Mouse (Mus musculus): ENCODE data around the gene Phykpl. TPM values are rescaled to one million over a fixed set of nuclear protein-coding genes. Genes with fewer than 3 reads are reported as not detected.
A peak's percentile ranks its signal among the peaks of the same experiment; 100 is the strongest.
"Not testable (repeated sequence)": the region's sequence is repeated elsewhere in the genome, so short reads cannot be mapped to it uniquely, and the experiment has no call there.

Phykpl gene
- polyA plus RNA-seq, 1 experiment from 2014 or later = 22.2 TPM

GRCm38 (mm10) chr11:51606447-51607095 lies 22.0 kb downstream of the Phykpl start, which contains the start of gene Hnrnpab:
Gene Hnrnpab (minus strand): TSS chr11:51606847.
- WGBS (ENCODE audit: insufficient replicate concordance) = under 1% methylated on average over 91 of the region's 91 CpGs
- peak within 1 kb of the TSS; percentile 96 for H3K27ac ChIP-seq
- peak within 1 kb of the TSS; percentile 99 for H3K4me3 ChIP-seq
- peak; percentile 85 for ATAC-seq
- peak within 1 kb of the TSS; percentile 99 for H3K9ac ChIP-seq
- H3K27me3 ChIP-seq (replicated peaks) = no peaks in the 10 kb centered on the region
- H3K4me1 ChIP-seq = peaks cover 81% of the 10 kb centered on the region
- H3K9me3 ChIP-seq (replicated peaks) = no peaks in the 10 kb centered on the region
- H3K4me2 ChIP-seq = peak within 1 kb of the TSS; percentile 93
- peaks cover 41% of the 10 kb centered on the region for H3K36me3 ChIP-seq

GRCm38 (mm10) chr11:51607096-51607738 lies 22.7 kb downstream of the Phykpl start:
- WGBS (ENCODE audit: insufficient replicate concordance) = 7% methylated on average over 15 of the region's 15 CpGs
- H3K4me2 ChIP-seq = peak overlapping the region; percentile 93
- peak overlapping the region; percentile 99 for H3K4me3 ChIP-seq
- peak; percentile 63 for ATAC-seq
- peaks cover 79% of the 10 kb centered on the region for H3K4me1 ChIP-seq
- peaks cover 35% of the 10 kb centered on the region for H3K36me3 ChIP-seq
- no peaks in the 10 kb centered on the region for H3K27me3 ChIP-seq (replicated peaks)
- peak overlapping the region; percentile 96 for H3K27ac ChIP-seq
- peak overlapping the region; percentile 81 for H3K9ac ChIP-seq
- no peaks in the 10 kb centered on the region for H3K9me3 ChIP-seq (replicated peaks)

DNA sequence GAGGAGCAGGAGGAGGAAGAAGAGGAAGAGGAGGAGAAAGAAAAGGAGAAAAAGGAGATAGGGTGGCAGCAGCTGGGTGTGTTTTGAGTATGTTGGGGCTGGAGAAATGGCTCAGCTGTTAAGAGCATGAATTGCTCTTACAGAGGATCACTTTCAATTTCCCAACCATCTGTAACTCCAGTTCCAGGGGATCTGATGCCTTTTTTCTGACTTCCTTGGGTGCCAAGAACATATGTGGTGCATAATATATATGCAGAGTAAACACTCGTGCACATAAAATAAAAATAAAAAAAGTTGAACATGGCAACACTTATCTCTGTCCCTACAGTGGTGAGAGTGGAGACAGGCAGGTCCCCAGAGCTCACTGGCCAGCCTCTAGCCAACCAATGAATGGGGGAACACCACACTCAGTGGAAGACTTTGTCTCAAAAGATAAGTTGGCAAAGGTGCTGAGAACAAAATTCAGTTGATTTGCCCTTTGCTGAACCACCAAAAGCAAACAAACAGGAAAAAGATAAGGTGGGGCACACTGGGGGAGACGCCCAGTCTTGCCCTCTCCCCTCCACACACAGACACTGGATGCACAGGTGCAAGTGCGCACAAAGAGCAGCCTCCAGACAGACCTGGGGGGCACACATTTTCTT lies 24.8 kb downstream of the Phykpl start:
- Histone ChIP-seq H3K36me3 (peaks cover 13% of the 10 kb centered on the region), H3K4me3 (peak overlapping the region; percentile 12), H3K4me1 (peaks cover 59% of the 10 kb centered on the region), H3K9ac (peak overlapping the region; percentile 43), H3K9me3 (replicated peaks) (no peaks in the 10 kb centered on the region), H3K27me3 (replicated peaks) (no peaks in the 10 kb centered on the region), H3K27ac (peak overlapping the region; percentile 96), H3K4me2 (peak overlapping the region; percentile 56)
- 11% methylated on average over 3 of the region's 3 CpGs for WGBS (ENCODE audit: insufficient replicate concordance)
- ATAC-seq = peak; percentile 60

- WGBS (ENCODE audit: insufficient replicate concordance) = 48% methylated on average over 5 of the region's 5 CpGs
- Histone ChIP-seq H3K27ac (peak overlapping the region; percentile 96), H3K4me1 (peaks cover 59% of the 10 kb centered on the region), H3K4me2 (peak overlapping the region; percentile 56)
- not testable (repeated sequence) for H3K27me3 ChIP-seq (replicated peaks); H3K9me3 ChIP-seq (replicated peaks); H3K4me3 ChIP-seq; H3K9ac ChIP-seq; H3K36me3 ChIP-seq; ATAC-seq
These were observed 25.4 kb downstream of the Phykpl start for GRCm38 (mm10) chr11:51609940-51610339.

DNA sequence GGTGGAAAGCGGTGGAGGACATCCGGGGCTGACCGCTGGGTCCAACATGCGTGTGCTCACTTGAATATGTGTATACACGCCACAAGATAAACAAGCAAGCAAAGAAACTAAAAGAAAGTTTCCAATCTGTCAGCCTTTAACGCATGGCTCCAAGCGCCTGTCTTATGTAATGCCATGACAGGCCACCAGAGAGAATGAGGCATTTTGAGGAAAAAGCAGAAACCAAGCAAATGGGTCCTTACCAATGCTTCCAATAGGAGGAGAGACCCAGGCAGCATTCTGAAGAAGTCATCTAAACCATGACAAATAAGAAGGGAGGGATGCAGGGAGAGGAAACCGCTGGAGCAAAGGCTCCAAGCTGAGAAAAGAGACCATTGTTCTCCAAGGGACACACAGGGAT lies 29.7 kb downstream of the Phykpl start:
- H3K36me3 ChIP-seq = no peaks in the 10 kb centered on the region
- 83% methylated on average over 8 of the region's 8 CpGs for WGBS (ENCODE audit: insufficient replicate concordance)
- H3K27ac ChIP-seq = no peak overlapping the region
- no peaks in the 10 kb centered on the region for H3K9me3 ChIP-seq (replicated peaks)
- no peak overlapping the region for H3K9ac ChIP-seq
- peaks cover 58% of the 10 kb centered on the region for H3K4me1 ChIP-seq
- no peak overlapping the region for H3K4me2 ChIP-seq
- ATAC-seq = no peak
- H3K27me3 ChIP-seq (replicated peaks) = no peaks in the 10 kb centered on the region
- H3K4me3 ChIP-seq = no peak overlapping the region

DNA sequence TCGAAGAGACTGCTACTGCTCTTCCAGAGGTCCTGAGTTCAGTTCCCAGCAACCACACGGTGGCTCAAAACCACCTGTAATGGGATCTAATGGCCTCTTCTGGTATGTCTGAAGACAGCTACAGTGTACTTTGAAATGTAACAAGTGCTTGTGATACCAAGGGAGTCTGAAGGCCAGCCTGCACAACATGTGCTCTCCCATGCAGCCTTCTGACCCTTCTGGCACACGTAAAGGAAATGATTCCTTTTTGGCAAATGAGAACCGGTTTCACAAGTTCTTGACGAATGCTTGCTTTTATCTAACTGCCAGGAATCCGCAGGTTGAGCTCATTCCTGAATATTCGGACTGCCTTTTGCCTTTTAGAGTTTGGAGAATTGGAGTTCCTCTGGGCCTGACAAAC lies 30.6 kb downstream of the Phykpl start:
- WGBS (ENCODE audit: insufficient replicate concordance) = 30% methylated on average over 7 of the region's 7 CpGs
- Histone ChIP-seq H3K4me3 (peak overlapping the region; percentile 57), H3K27ac (peak overlapping the region; percentile 91), H3K4me2 (peak overlapping the region; percentile 80), H3K9me3 (replicated peaks) (no peaks in the 10 kb centered on the region), H3K36me3 (no peaks in the 10 kb centered on the region), H3K27me3 (replicated peaks) (no peaks in the 10 kb centered on the region), H3K9ac (peak overlapping the region; percentile 77), H3K4me1 (peaks cover 49% of the 10 kb centered on the region)
- no peak for ATAC-seq

GRCm38 (mm10) chr11:51615601-51616000 lies 31.0 kb downstream of the Phykpl start:
- H3K36me3 ChIP-seq = no peaks in the 10 kb centered on the region
- no peaks in the 10 kb centered on the region for H3K9me3 ChIP-seq (replicated peaks)
- H3K4me2 ChIP-seq = peak overlapping the region; percentile 80
- no peaks in the 10 kb centered on the region for H3K27me3 ChIP-seq (replicated peaks)
- ATAC-seq = peak; percentile 88
- H3K4me3 ChIP-seq = peak overlapping the region; percentile 57
- peak overlapping the region; percentile 77 for H3K9ac ChIP-seq
- 2% methylated on average over 14 of the region's 14 CpGs for WGBS (ENCODE audit: insufficient replicate concordance)
- peaks cover 49% of the 10 kb centered on the region for H3K4me1 ChIP-seq
- peak overlapping the region; percentile 91 for H3K27ac ChIP-seq

- not testable (repeated sequence) for H3K36me3 ChIP-seq; ATAC-seq; H3K9me3 ChIP-seq (replicated peaks); H3K27me3 ChIP-seq (replicated peaks)
- WGBS (ENCODE audit: insufficient replicate concordance) = 81% methylated on average over 7 of the region's 7 CpGs
- H3K4me3 ChIP-seq = peak overlapping the region; percentile 57
- peak overlapping the region; percentile 80 for H3K4me2 ChIP-seq
- H3K27ac ChIP-seq = peak overlapping the region; percentile 91
- H3K9ac ChIP-seq = peak overlapping the region; percentile 77
- H3K4me1 ChIP-seq = peaks cover 54% of the 10 kb centered on the region
These were observed 31.6 kb downstream of the Phykpl start for GRCm38 (mm10) chr11:51616113-51616512.

DNA sequence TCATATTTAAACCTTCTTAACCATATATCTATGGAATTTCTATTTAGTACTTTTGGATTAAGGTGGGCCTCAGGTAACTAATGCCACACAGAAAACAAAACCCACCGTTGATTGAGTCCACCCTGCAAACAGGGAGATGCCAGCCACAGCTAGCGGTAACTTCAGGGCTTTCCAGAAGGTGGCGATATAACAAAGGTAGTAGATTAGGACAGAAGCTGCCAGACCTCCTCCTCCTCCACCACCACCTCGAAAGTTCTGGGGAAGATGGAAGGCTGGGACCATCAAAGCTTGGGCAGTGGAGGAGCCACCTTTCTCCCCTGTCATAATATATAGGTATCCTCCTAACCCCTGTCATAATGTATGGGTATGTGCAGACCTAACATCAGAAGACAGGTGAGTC lies 33.1 kb downstream of the Phykpl start:
- ATAC-seq = no peak
- no peak overlapping the region for H3K9ac ChIP-seq

DNA sequence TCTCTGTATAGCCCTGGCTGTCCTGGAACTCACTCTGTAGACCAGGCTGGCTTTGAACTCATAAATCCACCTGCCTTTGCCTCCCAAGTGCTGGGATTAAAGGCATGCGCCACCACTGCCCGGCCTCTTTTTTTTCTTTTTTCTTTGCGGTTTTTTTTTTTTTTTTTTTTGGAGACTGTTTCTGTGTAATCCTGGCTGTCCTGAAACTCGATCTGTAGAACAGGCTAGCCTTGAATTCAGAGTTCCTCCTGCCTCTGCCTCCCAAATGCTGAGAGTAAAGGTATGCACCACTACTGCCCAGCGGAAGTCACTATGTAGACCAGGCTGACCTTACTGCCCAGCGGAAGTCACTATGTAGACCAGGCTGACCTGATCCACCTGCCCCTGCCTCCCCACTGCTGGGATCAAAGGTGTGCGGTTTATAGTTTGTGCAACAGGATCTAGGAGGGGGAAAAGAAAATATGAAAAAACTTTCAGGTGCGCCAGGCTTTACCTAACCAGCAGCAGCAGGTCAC lies 34.4 kb downstream of the Phykpl start:
- 33% methylated on average over 8 of the region's 8 CpGs for WGBS (ENCODE audit: insufficient replicate concordance)
- ATAC-seq = no peak

More for the DNA sequence above, 33.1 kb downstream of the Phykpl start:
- H3K9me3 ChIP-seq (replicated peaks) = no peaks in the 10 kb centered on the region
- 1% methylated on average over 4 of the region's 4 CpGs for WGBS (ENCODE audit: insufficient replicate concordance)
- no peak overlapping the region for H3K4me3 ChIP-seq
- H3K27me3 ChIP-seq (replicated peaks) = no peaks in the 10 kb centered on the region
- H3K4me1 ChIP-seq = peaks cover 60% of the 10 kb centered on the region
- no peak overlapping the region for H3K27ac ChIP-seq
- H3K4me2 ChIP-seq = no peak overlapping the region
- peaks cover 16% of the 10 kb centered on the region for H3K36me3 ChIP-seq

GRCm38 (mm10) chr11:51619409-51620060 lies 35.0 kb downstream of the Phykpl start, which contains the start of gene Nhp2:
Gene Nhp2 (plus strand): TSS chr11:51619735.
- ATAC-seq = peak; percentile 82
- no peaks in the 10 kb centered on the region for H3K9me3 ChIP-seq (replicated peaks)
- peak within 1 kb of the TSS; percentile 83 for H3K4me2 ChIP-seq
- H3K27ac ChIP-seq = peak within 1 kb of the TSS; percentile 61
- peak within 1 kb of the TSS; percentile 79 for H3K4me3 ChIP-seq
- under 1% methylated on average over 51 of the region's 51 CpGs for WGBS (ENCODE audit: insufficient replicate concordance)
- H3K36me3 ChIP-seq = peaks cover 35% of the 10 kb centered on the region
- H3K4me1 ChIP-seq = peaks cover 61% of the 10 kb centered on the region
- H3K9ac ChIP-seq = peak within 1 kb of the TSS; percentile 79
- H3K27me3 ChIP-seq (replicated peaks) = no peaks in the 10 kb centered on the region

More for the DNA sequence above, 34.4 kb downstream of the Phykpl start:
- Histone ChIP-seq H3K27ac (peak overlapping the region; percentile 61; the same call in 1 of the 2 replicates), H3K36me3 (peaks cover 29% of the 10 kb centered on the region), H3K4me2 (peak overlapping the region; percentile 83), H3K27me3 (replicated peaks) (no peaks in the 10 kb centered on the region), H3K4me3 (peak overlapping the region; percentile 79), H3K9ac (peak overlapping the region; percentile 42), H3K9me3 (replicated peaks) (no peaks in the 10 kb centered on the region), H3K4me1 (peaks cover 60% of the 10 kb centered on the region)

All from liver, embryonic 12.5 days (tissue).